Mouse (Mus musculus): ENCODE data around the gene Gm49373. TPM values are rescaled to one million over a fixed set of nuclear protein-coding genes. Genes with fewer than 3 reads are reported as not detected.

Gm49373 gene
- polyA plus RNA-seq, 1 experiment: 0.16 TPM

GRCm38 (mm10) chr9:21033136-21033535 is 39.8 kb downstream of the Gm49373 start:
- H3K4me3 ChIP-seq (ENCODE audit: low read depth, low read length): peak overlapping the region; percentile 71
- TF ChIP-seq POLR2A (IDR thresholded peaks at IDR 0.05; ENCODE audit: low read depth, low read length) (no peak), CTCF (IDR thresholded peaks at IDR 0.05; ENCODE audit: extremely low read depth, insufficient read length, insufficient replicate concordance, low read depth, low read length) (no peak)
- no peaks in the 10 kb centered on the region for H3K36me3 ChIP-seq (ENCODE audit: control insufficient read depth, insufficient read depth, low read length)
- no peak overlapping the region for H3K27ac ChIP-seq (ENCODE audit: insufficient read depth, low read depth, low read length)
- H3K4me1 ChIP-seq (ENCODE audit: control insufficient read depth, insufficient read depth, insufficient read length, low read length): peaks cover 27% of the 10 kb centered on the region
- under 1% methylated on average over 34 of the region's 34 CpGs for WGBS
- H3K27me3 ChIP-seq (ENCODE audit: control insufficient read depth, insufficient read depth, low read length): peaks cover 44% of the 10 kb centered on the region

- Histone ChIP-seq H3K36me3 (ENCODE audit: control insufficient read depth, insufficient read depth, low read length) (no peaks in the 10 kb centered on the region), H3K4me3 (ENCODE audit: low read depth, low read length) (peak overlapping the region; percentile 71), H3K4me1 (ENCODE audit: control insufficient read depth, insufficient read depth, insufficient read length, low read length) (peaks cover 27% of the 10 kb centered on the region), H3K27me3 (ENCODE audit: control insufficient read depth, insufficient read depth, low read length) (peaks cover 44% of the 10 kb centered on the region), H3K27ac (ENCODE audit: insufficient read depth, low read depth, low read length) (no peak overlapping the region)
- 4% methylated on average over 7 of the region's 7 CpGs for WGBS
- no peak for TF ChIP-seq POLR2A (IDR thresholded peaks at IDR 0.05; ENCODE audit: low read depth, low read length)
- TF ChIP-seq CTCF (IDR thresholded peaks at IDR 0.05; ENCODE audit: extremely low read depth, insufficient read length, insufficient replicate concordance, low read depth, low read length): no peak
These were observed 40.4 kb downstream of the Gm49373 start for GRCm38 (mm10) chr9:21032491-21032890.

GRCm38 (mm10) chr9:21031896-21032351 is 41.0 kb downstream of the Gm49373 start, which contains the start of gene Icam5:
Gene Icam5, plus strand, starts transcription at chr9:21032073.
- 1% methylated on average over 35 of the region's 35 CpGs for WGBS
- H3K27ac ChIP-seq (ENCODE audit: insufficient read depth, low read depth, low read length): peak within 1 kb of the TSS; percentile 77
- peaks cover 27% of the 10 kb centered on the region for H3K4me1 ChIP-seq (ENCODE audit: control insufficient read depth, insufficient read depth, insufficient read length, low read length)
- no peaks in the 10 kb centered on the region for H3K36me3 ChIP-seq (ENCODE audit: control insufficient read depth, insufficient read depth, low read length)
- TF ChIP-seq CTCF (IDR thresholded peaks at IDR 0.05; ENCODE audit: extremely low read depth, insufficient read length, insufficient replicate concordance, low read depth, low read length) (no peak), POLR2A (IDR thresholded peaks at IDR 0.05; ENCODE audit: low read depth, low read length) (no peak)
- peak within 1 kb of the TSS; percentile 71 for H3K4me3 ChIP-seq (ENCODE audit: low read depth, low read length)
- peaks cover 38% of the 10 kb centered on the region for H3K27me3 ChIP-seq (ENCODE audit: control insufficient read depth, insufficient read depth, low read length)

GRCm38 (mm10) chr9:21031251-21031895 is 41.5 kb downstream of the Gm49373 start:
- Histone ChIP-seq H3K27me3 (ENCODE audit: control insufficient read depth, insufficient read depth, low read length) (peaks cover 32% of the 10 kb centered on the region), H3K4me1 (ENCODE audit: control insufficient read depth, insufficient read depth, insufficient read length, low read length) (peaks cover 27% of the 10 kb centered on the region), H3K36me3 (ENCODE audit: control insufficient read depth, insufficient read depth, low read length) (no peaks in the 10 kb centered on the region), H3K4me3 (ENCODE audit: low read depth, low read length) (peak overlapping the region; percentile 64), H3K27ac (ENCODE audit: insufficient read depth, low read depth, low read length) (peak overlapping the region; percentile 77)
- TF ChIP-seq POLR2A (IDR thresholded peaks at IDR 0.05; ENCODE audit: low read depth, low read length): no peak
- no peak for TF ChIP-seq CTCF (IDR thresholded peaks at IDR 0.05; ENCODE audit: extremely low read depth, insufficient read length, insufficient replicate concordance, low read depth, low read length)
- WGBS: under 1% methylated on average over 36 of the region's 36 CpGs

GRCm38 (mm10) chr9:21030781-21031250 is 42.1 kb downstream of the Gm49373 start:
- H3K4me3 ChIP-seq (ENCODE audit: low read depth, low read length): peak overlapping the region; percentile 64
- TF ChIP-seq CTCF (IDR thresholded peaks at IDR 0.05; ENCODE audit: extremely low read depth, insufficient read length, insufficient replicate concordance, low read depth, low read length) (peak; percentile 70; the same call in 1 of the 2 replicates), POLR2A (IDR thresholded peaks at IDR 0.05; ENCODE audit: low read depth, low read length) (no peak)
- H3K4me1 ChIP-seq (ENCODE audit: control insufficient read depth, insufficient read depth, insufficient read length, low read length): peaks cover 27% of the 10 kb centered on the region
- peak overlapping the region; percentile 77 for H3K27ac ChIP-seq (ENCODE audit: insufficient read depth, low read depth, low read length)
- H3K27me3 ChIP-seq (ENCODE audit: control insufficient read depth, insufficient read depth, low read length): peaks cover 27% of the 10 kb centered on the region
- WGBS: under 1% methylated on average over 13 of the region's 13 CpGs
- no peaks in the 10 kb centered on the region for H3K36me3 ChIP-seq (ENCODE audit: control insufficient read depth, insufficient read depth, low read length)

GRCm38 (mm10) chr9:21030055-21030600 is 42.8 kb downstream of the Gm49373 start:
- TF ChIP-seq POLR2A (IDR thresholded peaks at IDR 0.05; ENCODE audit: low read depth, low read length) (no peak), CTCF (IDR thresholded peaks at IDR 0.05; ENCODE audit: extremely low read depth, insufficient read length, insufficient replicate concordance, low read depth, low read length) (no peak)
- Histone ChIP-seq H3K36me3 (ENCODE audit: control insufficient read depth, insufficient read depth, low read length) (no peaks in the 10 kb centered on the region), H3K4me3 (ENCODE audit: low read depth, low read length) (peak overlapping the region; percentile 58), H3K27ac (ENCODE audit: insufficient read depth, low read depth, low read length) (no peak overlapping the region), H3K27me3 (ENCODE audit: control insufficient read depth, insufficient read depth, low read length) (peaks cover 20% of the 10 kb centered on the region), H3K4me1 (ENCODE audit: control insufficient read depth, insufficient read depth, insufficient read length, low read length) (peaks cover 27% of the 10 kb centered on the region)
- 18% methylated on average over 22 of the region's 22 CpGs for WGBS
